Mouse (Mus musculus) myocyte (in vitro differentiated cells): Measurements from ENCODE around the gene Pih1d1. TPM values are rescaled to one million over a fixed set of nuclear protein-coding genes. Genes with fewer than 3 reads are reported as not detected.

Experiments
- H3K27me3 ChIP-seq: one replicate; pipeline ENCODE4 v1.6.1; 2011; ENCODE audit not compliant: control insufficient read depth, insufficient read depth, insufficient read length
- H3K36me3 ChIP-seq: one replicate; pipeline ENCODE4 v1.6.1; 2011; ENCODE audit not compliant: control insufficient read depth, insufficient read depth
- H3K4me2 ChIP-seq: one replicate; pipeline ENCODE4 v1.6.1; 2011; ENCODE audit warnings: low read depth, control low read depth
- H3K4me3 ChIP-seq: one replicate; pipeline ENCODE4 v1.5.1; 2011; ENCODE audit warnings: mild to moderate bottlenecking, control low read depth, moderate library complexity
- H3K79me2 ChIP-seq: one replicate; pipeline ENCODE4 v1.6.1; 2011; ENCODE audit not compliant: control insufficient read depth, insufficient read depth
- H3ac ChIP-seq: one replicate; pipeline ENCODE4 v1.6.1; 2011; ENCODE audit not compliant: control insufficient read depth, insufficient read length
- CEBPB ChIP-seq: IDR thresholded peaks from 2 replicates; pipeline ENCODE4 v1.6.1; 2011; ENCODE audit warnings: mild to moderate bottlenecking, moderate library complexity; ENCODE audit not compliant: poor library complexity, insufficient read depth, severe bottlenecking
- E2F4 ChIP-seq: IDR thresholded peaks from one replicate; pipeline ENCODE4 v1.6.1; 2011; ENCODE audit warnings: mild to moderate bottlenecking, control low read depth, moderate library complexity; ENCODE audit not compliant: insufficient read depth
- MAX ChIP-seq: IDR thresholded peaks from one replicate; pipeline ENCODE4 v1.6.1; 2011; ENCODE audit warnings: low read depth, mild to moderate bottlenecking, control low read depth
- MYOD1 ChIP-seq, 3 experiments: IDR thresholded peaks; one replicate each; pipeline ENCODE4 v1.6.1; 2011; ENCODE audit warnings: control low read depth in 2 of 3, low read depth in 2 of 3, mild to moderate bottlenecking in 2 of 3, moderate library complexity in 1 of 3; ENCODE audit not compliant: insufficient read length in 2 of 3, control insufficient read depth in 1 of 3
- MYOG ChIP-seq, 3 experiments: IDR thresholded peaks; one replicate each; pipeline ENCODE4 v1.6.1; 2011; ENCODE audit warnings: control low read depth in 2 of 3, low read depth in 2 of 3, mild to moderate bottlenecking in 2 of 3; ENCODE audit not compliant: insufficient read length in 2 of 3, control insufficient read depth in 1 of 3, insufficient read depth in 1 of 3
- POLR2A ChIP-seq: IDR thresholded peaks from one replicate; pipeline ENCODE4 v1.6.1; 2011; ENCODE audit warnings: low read depth, mild to moderate bottlenecking, control low read depth, moderate library complexity; ENCODE audit not compliant: insufficient read length
- POLR2AphosphoS2 ChIP-seq: IDR thresholded peaks from one replicate; pipeline ENCODE4 v1.6.1; 2011; ENCODE audit warnings: low read depth, control low read depth; ENCODE audit not compliant: insufficient read length
- REST ChIP-seq: IDR thresholded peaks from one replicate; pipeline ENCODE4 v1.6.1; 2011; ENCODE audit warnings: mild to moderate bottlenecking, control low read depth, moderate library complexity; ENCODE audit not compliant: insufficient read depth, insufficient read length
- SRF ChIP-seq: IDR thresholded peaks from one replicate; pipeline ENCODE4 v1.6.1; 2011; ENCODE audit warnings: low read depth; ENCODE audit not compliant: control insufficient read depth, insufficient read length
- TCF12 ChIP-seq: IDR thresholded peaks from one replicate; pipeline ENCODE4 v1.6.1; 2011; ENCODE audit warnings: mild to moderate bottlenecking, control low read depth; ENCODE audit not compliant: poor library complexity, insufficient read depth, severe bottlenecking
- TCF3 ChIP-seq: IDR thresholded peaks from one replicate; pipeline ENCODE4 v1.6.1; 2011; ENCODE audit warnings: low read depth, control low read depth; ENCODE audit not compliant: insufficient read length
- USF1 ChIP-seq: IDR thresholded peaks from one replicate; pipeline ENCODE4 v1.6.1; 2011; ENCODE audit warnings: low read depth, mild to moderate bottlenecking, control low read depth, moderate library complexity
- polyA plus RNA-seq: library from polyadenylated mRNA; unstranded; fragments of >200 nt; fragmentation: generic; extraction: Trizol; gene quantifications from one replicate; pipeline ENCODE4 v1.2.1, GENCODE M21; 2012; ENCODE audit warnings: missing spikeins

Gene Pih1d1
- polyA plus RNA-seq, 1 experiment = 81.9 TPM

DNA sequence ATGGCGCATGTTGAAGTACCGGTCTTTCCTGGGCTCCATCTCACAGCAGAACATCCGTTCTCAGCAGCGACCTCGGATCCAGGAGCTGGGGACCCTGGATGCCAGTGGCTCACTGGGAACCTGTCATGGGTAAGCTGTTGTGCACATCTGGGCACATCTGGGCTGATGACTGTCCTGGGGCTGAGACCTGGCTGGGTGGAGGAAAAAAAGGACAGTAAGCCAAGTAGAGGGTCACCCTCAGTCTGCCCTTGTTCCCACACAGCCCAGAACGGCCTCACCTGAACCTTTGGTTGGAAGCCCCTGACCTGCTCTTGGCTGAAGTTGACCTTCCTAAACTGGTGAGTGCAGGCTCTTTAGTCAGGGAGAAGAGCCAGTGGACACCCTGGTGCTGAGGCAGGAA, 4.9 kb downstream of the Pih1d1 start:
- TF ChIP-seq E2F4 = no peak
- TF ChIP-seq POLR2AphosphoS2 = no peak
- no peak for TF ChIP-seq POLR2A
- TF ChIP-seq MYOG (IDR thresholded peaks at IDR 0.05; ENCODE audit: control insufficient read depth in 1 of 3, insufficient read depth in 1 of 3, insufficient read length in 2 of 3, low read depth in 2 of 3) = no peak
- no peak for TF ChIP-seq SRF
- TF ChIP-seq USF1 = no peak
- no peak for TF ChIP-seq TCF3
- no peak for TF ChIP-seq MAX
- TF ChIP-seq TCF12 = no peak
- TF ChIP-seq REST = no peak
- TF ChIP-seq MYOD1 (IDR thresholded peaks at IDR 0.05; ENCODE audit: control insufficient read depth in 1 of 3, insufficient read length in 2 of 3, low read depth in 2 of 3) = no peak
- TF ChIP-seq CEBPB = no peak
- H3K4me2 ChIP-seq = no peak overlapping the region
- no peaks in the 10 kb centered on the region for H3K36me3 ChIP-seq
- H3K79me2 ChIP-seq = no peaks in the 10 kb centered on the region
- peaks cover 6% of the 10 kb centered on the region for H3K27me3 ChIP-seq
- H3ac ChIP-seq = no peak overlapping the region
- no peak overlapping the region for H3K4me3 ChIP-seq

DNA sequence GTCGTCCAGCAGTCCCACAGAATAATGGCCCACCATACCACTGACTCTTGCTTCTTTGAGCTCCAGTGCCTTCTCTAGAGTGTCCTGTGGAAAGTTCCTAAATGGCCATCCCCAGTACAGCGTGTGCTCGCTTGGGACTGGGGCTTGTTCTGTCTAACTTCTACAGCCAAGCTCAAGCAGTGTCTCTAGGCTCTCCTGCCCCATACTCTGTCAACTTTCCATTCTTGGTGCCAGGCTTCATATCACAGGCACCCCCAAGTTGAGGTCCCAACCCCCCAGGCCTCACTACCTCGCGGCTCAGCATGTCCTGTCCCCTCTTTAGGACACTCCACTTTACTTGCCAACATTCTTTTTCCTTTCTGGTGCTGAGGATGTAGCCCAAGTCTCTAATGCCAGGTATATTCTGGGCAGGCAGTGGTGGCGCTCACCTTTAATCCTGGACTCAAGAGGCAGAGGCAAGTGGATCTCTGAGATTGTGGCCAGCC, 6.3 kb downstream of the Pih1d1 start:
- TF ChIP-seq USF1 = no peak
- TF ChIP-seq POLR2A = no peak
- TF ChIP-seq POLR2AphosphoS2 = no peak
- no peak for TF ChIP-seq TCF12
- TF ChIP-seq SRF = no peak
- TF ChIP-seq REST = no peak
- TF ChIP-seq MYOD1 (IDR thresholded peaks at IDR 0.05; ENCODE audit: control insufficient read depth in 1 of 3, insufficient read length in 2 of 3, low read depth in 2 of 3) = no peak
- no peak for TF ChIP-seq TCF3
- no peak for TF ChIP-seq E2F4
- no peak for TF ChIP-seq MYOG (IDR thresholded peaks at IDR 0.05; ENCODE audit: control insufficient read depth in 1 of 3, insufficient read depth in 1 of 3, insufficient read length in 2 of 3, low read depth in 2 of 3)
- no peak for TF ChIP-seq CEBPB
- no peak for TF ChIP-seq MAX
- Histone ChIP-seq H3K4me2 (no peak overlapping the region), H3K27me3 (peaks cover 20% of the 10 kb centered on the region), H3K36me3 (no peaks in the 10 kb centered on the region), H3K4me3 (no peak overlapping the region), H3K79me2 (no peaks in the 10 kb centered on the region), H3ac (no peak overlapping the region)

DNA sequence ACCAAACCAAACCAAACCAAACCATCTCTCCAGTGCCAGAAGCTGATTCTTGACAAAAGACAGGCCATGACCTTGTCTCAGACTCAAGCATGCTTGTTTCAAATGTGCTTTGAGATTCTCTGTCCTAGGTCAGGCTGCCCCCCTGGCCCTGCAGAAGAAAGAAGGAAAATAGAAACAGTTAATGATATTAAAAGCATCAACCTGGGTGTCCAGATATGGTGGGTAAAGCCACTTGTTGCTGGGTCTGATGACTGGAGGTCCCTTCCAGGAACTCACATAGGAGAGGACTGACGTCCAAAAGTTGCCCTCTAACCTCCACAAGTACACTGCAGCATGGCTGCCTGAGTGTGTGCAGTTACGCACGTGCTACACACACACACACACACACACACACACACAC, 6.8 kb downstream of the Pih1d1 start:
- Histone ChIP-seq H3K4me2 (no peak overlapping the region), H3K4me3 (no peak overlapping the region), H3K36me3 (no peaks in the 10 kb centered on the region), H3ac (no peak overlapping the region), H3K79me2 (no peaks in the 10 kb centered on the region), H3K27me3 (peaks cover 25% of the 10 kb centered on the region)
- TF ChIP-seq E2F4 (no peak), MAX (no peak), POLR2AphosphoS2 (no peak), SRF (no peak), TCF3 (no peak), MYOD1 (IDR thresholded peaks at IDR 0.05; ENCODE audit: control insufficient read depth in 1 of 3, insufficient read length in 2 of 3, low read depth in 2 of 3) (no peak), TCF12 (no peak)

DNA sequence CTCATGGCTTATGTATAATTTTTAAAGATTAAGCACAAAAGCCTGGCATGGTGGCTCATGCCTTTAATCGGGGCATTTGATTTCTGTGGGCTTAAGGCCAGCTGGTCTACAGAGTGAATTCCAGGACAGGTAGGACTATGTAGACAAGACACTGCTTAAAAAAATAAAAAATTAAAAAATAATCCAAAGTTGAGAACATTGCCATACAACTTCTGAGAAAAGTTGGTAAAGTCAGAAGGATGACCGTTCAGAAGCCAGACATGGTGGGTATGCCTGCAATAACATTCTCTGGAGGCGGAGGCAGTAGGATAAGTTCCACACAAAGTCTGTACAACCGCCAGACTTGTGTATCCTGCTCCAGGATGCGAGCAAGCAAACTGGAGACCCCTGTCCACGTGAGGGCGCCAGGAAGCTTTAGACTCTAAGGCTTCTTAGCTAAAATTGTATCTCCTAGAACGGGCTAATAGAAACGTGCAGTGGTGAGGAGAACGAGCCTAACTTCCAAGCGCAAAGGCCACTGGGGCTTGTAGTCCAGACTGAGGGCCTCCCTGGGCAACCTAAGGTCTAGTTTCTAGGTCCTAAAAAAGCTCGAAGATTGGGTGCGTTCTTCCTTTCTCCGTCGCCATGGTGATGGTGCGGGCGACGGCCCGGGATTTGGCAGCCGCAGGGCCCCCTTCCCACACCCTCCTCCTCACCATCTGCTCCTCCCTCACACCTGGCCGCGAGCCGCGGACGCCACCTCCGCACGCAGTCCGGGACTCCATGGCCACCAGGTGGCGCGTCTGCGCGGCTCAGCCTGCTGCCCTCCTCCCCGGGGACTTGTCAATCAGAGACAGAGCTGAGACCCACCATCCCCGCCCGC, 7.7 kb downstream of the Pih1d1 start:
- no peaks in the 10 kb centered on the region for H3K36me3 ChIP-seq
- peak in 2 of 3 experiments; percentile 62 to 68 for TF ChIP-seq MYOG (IDR thresholded peaks at IDR 0.05; ENCODE audit: control insufficient read depth in 1 of 3, insufficient read depth in 1 of 3, insufficient read length in 2 of 3, low read depth in 2 of 3)
- peak in 2 of 3 experiments; percentile 46 to 75 for TF ChIP-seq MYOD1 (IDR thresholded peaks at IDR 0.05; ENCODE audit: control insufficient read depth in 1 of 3, insufficient read length in 2 of 3, low read depth in 2 of 3)
- TF ChIP-seq USF1 = no peak
- H3ac ChIP-seq = no peak overlapping the region
- peaks cover 33% of the 10 kb centered on the region for H3K27me3 ChIP-seq
- peak overlapping the region; percentile 70 for H3K4me2 ChIP-seq
- H3K4me3 ChIP-seq = no peak overlapping the region
- no peaks in the 10 kb centered on the region for H3K79me2 ChIP-seq

DNA sequence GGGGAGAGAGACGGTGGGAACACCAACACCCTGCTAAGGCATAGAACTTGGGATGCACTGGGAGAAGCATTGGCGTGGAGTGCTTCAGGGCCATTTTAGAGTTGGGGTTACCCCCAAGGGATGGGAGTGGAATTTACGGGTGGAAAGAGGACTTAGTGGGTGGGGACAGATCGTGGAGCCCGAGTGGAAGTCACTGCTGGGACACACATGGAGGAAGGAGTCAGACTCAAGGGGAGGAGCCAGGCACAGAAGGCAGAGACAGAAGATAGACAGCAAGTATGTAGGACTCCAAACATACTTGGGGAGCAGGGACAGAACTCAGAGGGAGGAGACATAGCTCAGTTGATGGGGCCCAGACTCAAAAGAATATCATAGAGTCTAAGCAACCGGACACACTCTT, 8.4 kb downstream of the Pih1d1 start:
- Histone ChIP-seq H3K4me3 (no peak overlapping the region), H3K4me2 (peak overlapping the region; percentile 70), H3ac (no peak overlapping the region), H3K36me3 (no peaks in the 10 kb centered on the region), H3K27me3 (peaks cover 40% of the 10 kb centered on the region), H3K79me2 (no peaks in the 10 kb centered on the region)
- TF ChIP-seq SRF = no peak
- TF ChIP-seq TCF12 = no peak
- TF ChIP-seq E2F4 = no peak
- no peak for TF ChIP-seq USF1
- no peak for TF ChIP-seq TCF3
- TF ChIP-seq MYOD1 (IDR thresholded peaks at IDR 0.05; ENCODE audit: control insufficient read depth in 1 of 3, insufficient read length in 2 of 3, low read depth in 2 of 3) = no peak
- TF ChIP-seq REST = no peak
- TF ChIP-seq MYOG (IDR thresholded peaks at IDR 0.05; ENCODE audit: control insufficient read depth in 1 of 3, insufficient read depth in 1 of 3, insufficient read length in 2 of 3, low read depth in 2 of 3) = no peak
- no peak for TF ChIP-seq POLR2A
- no peak for TF ChIP-seq CEBPB
- no peak for TF ChIP-seq POLR2AphosphoS2
- TF ChIP-seq MAX = no peak
